Mouse (Mus musculus): ENCODE measurements around the gene Glrx2.

- TF ChIP-seq CTCF (IDR thresholded peaks at IDR 0.05; ENCODE audit: control insufficient read depth, insufficient read depth, insufficient read length) (peak; percentile 90), USF1 (IDR thresholded peaks at IDR 0.05; ENCODE audit: low read depth) (peak; percentile 17), MAX (IDR thresholded peaks at IDR 0.05) (peak; percentile 78)
Observed at GRCm38 (mm10) chr1:143776446-143777411, 60.6 kb downstream of the Glrx2 start, which contains the start of the genes Trove2 and Uchl5.

Measured in C2C12 (cell line).